9 mouse cellular contexts compared by ENCODE assay signal in the genomic region with DNA sequence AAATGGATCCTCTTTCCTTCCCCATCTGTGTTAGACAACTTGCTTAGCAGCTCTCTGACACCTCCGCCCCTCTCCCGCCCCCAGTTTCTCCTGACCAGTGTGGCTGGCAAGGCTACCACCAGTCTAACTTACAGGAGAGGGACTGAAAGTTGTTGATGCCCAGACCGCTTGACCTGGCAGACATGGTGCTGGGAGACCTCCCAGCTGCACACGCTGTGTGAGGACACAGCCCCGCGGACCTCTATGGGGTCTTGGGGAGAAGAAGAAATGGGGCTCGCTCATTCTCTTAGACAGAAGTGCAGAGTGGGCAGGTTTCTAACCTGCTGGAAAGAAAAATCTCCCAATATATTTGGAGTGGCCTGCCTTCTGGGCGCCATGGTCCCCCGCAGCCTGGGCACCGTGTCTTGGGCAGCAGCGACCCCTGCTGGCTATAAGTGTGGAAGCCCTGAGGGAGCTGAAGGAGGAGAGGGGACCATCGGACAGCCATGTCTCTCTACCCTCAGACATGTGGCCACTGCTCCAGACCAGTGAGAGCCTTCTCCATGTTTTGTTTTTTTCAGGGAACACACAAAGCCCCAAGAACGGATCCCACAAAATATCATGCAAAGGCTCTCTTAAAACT. TPM values are rescaled to one million over a fixed set of nuclear protein-coding genes. Genes with fewer than 3 reads are reported as not detected.
DNase-seq lines count a peak whose midpoint lies in the region; ATAC-seq and TF ChIP-seq lines count a peak whose summit lies in the region.
"Had no signal": no experiment of that assay in that cellular context is flagged by ENCODE, and none has a peak within 500 bp of the region (broad histone marks: within the 10 kb centered on the region; RNA-seq: fewer than 3 reads in every experiment).

No protein-coding gene starts in this region.

- H3K27me3 ChIP-seq in hindbrain, embryonic 16.5 days (replicated peaks; ENCODE audit: control insufficient read depth, insufficient read depth, low read length) = no peaks in the 10 kb centered on the region; the same call in 1 of the 2 replicates

- 27% methylated on average over 13 of the region's 13 CpGs for whole genome bisulfite sequencing in hindbrain, embryonic 16.5 days

- H3K9ac ChIP-seq in hindbrain, embryonic 16.5 days (ENCODE audit: low read depth, low read length) = peak overlapping the region; percentile 14; the same call in 1 of the 2 replicates

- no peak overlapping the region for H3K27ac ChIP-seq in hindbrain, embryonic 16.5 days (ENCODE audit: low read depth, low read length)
- H3K27ac ChIP-seq in left cerebral cortex, adult 2 months = no peak overlapping the region

- no peaks in the 10 kb centered on the region for H3K36me3 ChIP-seq in hindbrain, embryonic 16.5 days (ENCODE audit: control insufficient read depth, insufficient read depth, low read length)

- peak; percentile 33 for DNase-seq in WW6 (ENCODE audit: low read depth, low spot score)
- DNase-seq in cerebellum, postnatal 25 days = peak; percentile 83 to 87
- peak; percentile 47 to 50 for DNase-seq in gastrocnemius, adult 8-10 months (ENCODE audit: low spot score in 2 of 2)
- peak; percentile 76 to 87 for DNase-seq in left cerebral cortex, adult 2 months (ENCODE audit: extremely low spot score in 1 of 2, low spot score in 2 of 2)
- peak; percentile 86 for DNase-seq in mesoderm, embryonic 11.5 days (ENCODE audit: low read depth, low spot score)
- peak; percentile 92 for DNase-seq in right cerebral cortex, postnatal 4 days
- DNase-seq in yolk sac, embryonic 10.5 days (ENCODE audit: low spot score) = peak; percentile 45

- peak overlapping the region; percentile 32 for H3K4me2 ChIP-seq in hindbrain, embryonic 16.5 days (ENCODE audit: low read length)

- H3K4me1 ChIP-seq in hindbrain, embryonic 16.5 days (ENCODE audit: control insufficient read depth, insufficient read depth, low read depth, low read length) = peaks cover 2% of the 10 kb centered on the region; the same call in 1 of the 2 replicates

- H3K9me3 ChIP-seq in hindbrain, embryonic 16.5 days (ENCODE audit: control insufficient read depth, low read length) = no peaks in the 10 kb centered on the region

- ATAC-seq in hindbrain, embryonic 16.5 days = peak; percentile 89

- intact Hi-C loops in left cerebral cortex, adult 2 months (cut with DNase I) = loop anchor here (1.0 to 10.0 kb wide), 6 partner anchors 77 to 1112 kb away; no protein-coding TSS in a partner anchor

- peak; percentile 96 for TF ChIP-seq CTCF in left cerebral cortex, adult 2 months (IDR thresholded peaks at IDR 0.05)

- no peak overlapping the region for H3K4me3 ChIP-seq in hindbrain, embryonic 16.5 days (ENCODE audit: low read length)
- no peak overlapping the region for H3K4me3 ChIP-seq in left cerebral cortex, adult 2 months
- H3K4me3 ChIP-seq: myocyte had no signal

RNA-seq across cellular contexts. Expression of gene Cdc5l, which starts 59.4 kb away (rescaled TPM):
- total RNA-seq in gastrocnemius, adult 8-10 months (2022) = 10 to 100 TPM; 31.4 to 38.9 (median 37.5) TPM
- 54.7 and 57.0 TPM in 2 replicates for polyA plus RNA-seq in hindbrain, embryonic 16.5 days (2015; fragmentation: Nextera tagmentation; extraction: Ambion mirVana)
- 10 to 100 TPM; 55.4 to 57.6 TPM for total RNA-seq in left cerebral cortex, adult 2 months (2021)

Comparison
In these comparisons a context has a peak if more than half of its experiments do, and no peak if none do; other contexts are left out.
1. DNase-seq: peak in every context shown above with its lines; median percentile 92 in right cerebral cortex, postnatal 4 days; 86 in mesoderm, embryonic 11.5 days; 85 in cerebellum, postnatal 25 days; 82 in left cerebral cortex, adult 2 months; 48 in gastrocnemius, adult 8-10 months; 45 in yolk sac, embryonic 10.5 days; 33 in WW6.